Mouse (Mus musculus) hindbrain, embryonic 16.5 days (tissue): ENCODE measurements at regions not wholly inside any gene's neighbourhood (a gene's known extent, or its start where the extent isn't known, plus 50 kb on each side); places are given as distances from the start of the nearest gene placed in this dataset.

Experiments
- ATAC-seq: fragments of 200-750 bp; cut with Nextera tagmentation; 2 replicates; pipeline ENCODE4 v1.8.0; 2017; ENCODE audit warnings: moderate TSS enrichment, moderate library complexity
- H3K27ac ChIP-seq: fragments of 300-500 bp; sonication (generic); 2 replicates; pipeline ENCODE4 v1.5.1; 2014; ENCODE audit warnings: low read depth, mild to moderate bottlenecking, control low read depth, low read length, moderate library complexity
- H3K27me3 ChIP-seq: fragments of 300-500 bp; sonication (generic); replicated peaks from 2 replicates; pipeline ENCODE4 v1.6.1; 2014; ENCODE audit warnings: low read length; ENCODE audit not compliant: control insufficient read depth, insufficient read depth
- H3K36me3 ChIP-seq: fragments of 300-500 bp; sonication (generic); 2 replicates; pipeline ENCODE4 v1.6.1; 2014; ENCODE audit warnings: mild to moderate bottlenecking, low read length, moderate library complexity, mixed read lengths; ENCODE audit not compliant: control insufficient read depth, insufficient read depth
- H3K4me1 ChIP-seq: fragments of 300-500 bp; sonication (generic); 2 replicates; pipeline ENCODE4 v1.6.1; 2014; ENCODE audit warnings: low read depth, low read length; ENCODE audit not compliant: control insufficient read depth, insufficient read depth
- H3K4me2 ChIP-seq: fragments of 300-500 bp; sonication (generic); 2 replicates; pipeline ENCODE4 v1.6.1; 2014; ENCODE audit warnings: mild to moderate bottlenecking, low read length, control low read depth, moderate library complexity
- H3K4me3 ChIP-seq: fragments of 300-500 bp; sonication (generic); 2 replicates; pipeline ENCODE4 v1.5.1; 2014; ENCODE audit warnings: mild to moderate bottlenecking, low read length, control low read depth, moderate library complexity
- H3K9ac ChIP-seq: fragments of 300-500 bp; sonication (generic); 2 replicates; pipeline ENCODE4 v1.6.1; 2014; ENCODE audit warnings: low read depth, mild to moderate bottlenecking, control low read depth, low read length, moderate library complexity
- H3K9me3 ChIP-seq: fragments of 300-500 bp; sonication (generic); 2 replicates; pipeline ENCODE4 v1.6.1; 2014; ENCODE audit warnings: mild to moderate bottlenecking, low read length, moderate library complexity; ENCODE audit not compliant: control insufficient read depth
- WGBS: fragments of 180-500 bp; shearing (Covaris S2); extraction: QIAGEN DNeasy Blood & Tissue Kit; methylation state at CpG from one replicate; pipeline ENCODE4 v1.1.7; 2014; 5-methylcytosine and 5-hydroxymethylcytosine counted together

DNA sequence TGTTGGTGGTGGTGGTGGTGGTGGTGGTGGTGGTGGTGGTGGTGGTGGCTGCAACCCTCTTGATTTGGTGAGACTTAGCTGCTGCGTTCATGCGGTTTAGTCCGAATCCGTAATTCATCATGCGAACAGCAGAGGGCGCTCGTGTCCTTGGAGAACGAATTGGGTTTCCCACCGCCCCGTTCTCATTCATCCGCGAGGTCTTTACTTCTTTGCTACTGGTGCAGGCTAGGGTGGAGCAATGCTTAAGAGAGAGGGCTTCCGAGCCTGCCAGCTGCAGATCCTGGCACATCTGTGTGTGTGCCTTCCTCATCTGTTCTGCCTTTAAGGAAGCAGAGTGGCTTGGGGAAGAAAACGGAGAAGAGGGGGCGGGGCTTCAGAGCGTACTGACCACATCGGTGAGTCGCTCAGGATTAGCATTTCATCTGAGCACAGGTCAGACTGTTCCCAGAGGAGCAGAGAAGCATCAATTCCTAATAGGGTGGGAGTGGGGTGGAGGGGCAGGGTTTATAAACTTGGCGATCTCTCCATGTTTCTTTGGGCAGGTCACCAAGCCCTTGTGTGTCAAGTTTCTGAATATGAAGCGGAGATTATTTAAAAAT is 111.7 kb upstream of the 1700012A03Rik start:
- peak; percentile 86 for ATAC-seq
- H3K4me2 ChIP-seq = peak overlapping the region; percentile 63
- H3K9me3 ChIP-seq = no peaks in the 10 kb centered on the region
- H3K27ac ChIP-seq = peak overlapping the region; percentile 51
- H3K27me3 ChIP-seq = no peaks in the 10 kb centered on the region; the same call in 1 of the 2 replicates
- no peaks in the 10 kb centered on the region for H3K36me3 ChIP-seq
- H3K9ac ChIP-seq = peak overlapping the region; percentile 53
- H3K4me1 ChIP-seq = peaks cover 5% of the 10 kb centered on the region
- WGBS = 5% methylated on average over 20 of the region's 20 CpGs
- peak overlapping the region; percentile 39 for H3K4me3 ChIP-seq

DNA sequence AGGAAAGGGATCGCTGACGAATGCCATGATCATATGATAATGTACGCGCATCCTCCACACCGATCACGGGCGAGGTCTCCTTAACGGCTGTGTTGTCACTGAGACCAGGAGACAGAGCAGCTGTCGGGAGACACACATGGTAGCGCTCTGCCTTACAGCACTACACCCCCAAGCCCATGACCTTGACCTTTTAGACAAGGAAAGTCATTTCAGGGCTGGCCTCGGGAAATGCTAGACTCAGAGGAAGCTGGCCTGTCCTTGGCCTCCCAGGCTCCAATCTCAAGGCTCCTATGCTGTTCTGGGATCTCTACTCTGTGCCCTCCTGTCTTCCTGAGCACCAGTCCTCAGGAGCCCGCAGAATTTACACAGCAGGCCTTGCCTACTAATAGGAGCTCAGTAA is 112.9 kb upstream of the 1700012A03Rik start:
- no peaks in the 10 kb centered on the region for H3K27me3 ChIP-seq
- H3K36me3 ChIP-seq = no peaks in the 10 kb centered on the region
- peaks cover 5% of the 10 kb centered on the region for H3K4me1 ChIP-seq
- no peak overlapping the region for H3K9ac ChIP-seq
- no peak overlapping the region; the same call in 1 of the 2 replicates for H3K27ac ChIP-seq
- H3K9me3 ChIP-seq = no peaks in the 10 kb centered on the region
- H3K4me2 ChIP-seq = no peak overlapping the region
- ATAC-seq = no peak; the same call in 1 of the 2 replicates
- 68% methylated on average over 12 of the region's 12 CpGs for WGBS
- H3K4me3 ChIP-seq = no peak overlapping the region

DNA sequence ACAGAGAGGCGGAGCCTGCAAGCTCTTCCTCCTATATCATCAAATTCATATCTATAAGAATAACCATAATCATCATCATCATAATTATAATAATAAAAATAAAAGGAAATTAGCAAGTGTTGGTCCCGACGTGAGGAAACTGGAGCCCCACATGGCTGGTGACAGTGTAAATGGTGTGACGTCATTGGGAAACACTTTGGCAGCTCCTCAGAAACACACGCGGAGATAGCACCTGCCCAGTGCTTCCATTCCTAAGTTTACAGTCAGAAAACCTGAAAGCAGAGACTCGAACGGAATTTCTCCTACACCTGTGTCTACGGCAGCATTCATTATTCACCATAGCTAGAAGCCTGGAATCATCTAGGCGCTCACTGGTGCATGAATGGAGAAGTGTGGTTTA is 115.2 kb upstream of the 1700012A03Rik start:
- H3K4me1 ChIP-seq = peaks cover 5% of the 10 kb centered on the region
- no peaks in the 10 kb centered on the region for H3K36me3 ChIP-seq
- H3K4me3 ChIP-seq = no peak overlapping the region
- ATAC-seq = no peak
- H3K9me3 ChIP-seq = no peaks in the 10 kb centered on the region
- WGBS = 88% methylated on average over 10 of the region's 10 CpGs
- no peak overlapping the region for H3K4me2 ChIP-seq
- no peak overlapping the region for H3K27ac ChIP-seq
- H3K27me3 ChIP-seq = no peaks in the 10 kb centered on the region
- H3K9ac ChIP-seq = no peak overlapping the region

DNA sequence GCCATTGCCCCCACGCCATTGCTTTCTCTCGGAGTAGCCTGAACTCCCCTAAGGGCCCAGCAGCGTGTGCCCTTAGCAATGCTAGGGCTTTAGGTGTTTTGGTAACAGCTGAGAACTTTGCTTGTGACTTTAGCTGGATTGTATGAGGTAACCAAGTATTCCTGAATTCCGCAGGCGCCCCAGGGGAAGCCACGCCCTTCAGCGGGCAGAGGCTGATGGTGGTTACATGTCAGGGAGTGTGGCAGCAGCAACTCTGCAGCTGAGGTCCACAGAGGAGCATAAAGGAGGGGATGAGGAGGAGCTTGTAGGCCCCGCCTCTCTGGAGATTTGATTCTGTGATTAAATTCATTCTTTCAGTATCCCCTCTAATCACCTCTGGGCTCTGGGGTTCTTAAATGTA is 116.1 kb upstream of the 1700012A03Rik start:
- ATAC-seq = no peak
- 68% methylated on average over 8 of the region's 8 CpGs for WGBS
- H3K27ac ChIP-seq = no peak overlapping the region

DNA sequence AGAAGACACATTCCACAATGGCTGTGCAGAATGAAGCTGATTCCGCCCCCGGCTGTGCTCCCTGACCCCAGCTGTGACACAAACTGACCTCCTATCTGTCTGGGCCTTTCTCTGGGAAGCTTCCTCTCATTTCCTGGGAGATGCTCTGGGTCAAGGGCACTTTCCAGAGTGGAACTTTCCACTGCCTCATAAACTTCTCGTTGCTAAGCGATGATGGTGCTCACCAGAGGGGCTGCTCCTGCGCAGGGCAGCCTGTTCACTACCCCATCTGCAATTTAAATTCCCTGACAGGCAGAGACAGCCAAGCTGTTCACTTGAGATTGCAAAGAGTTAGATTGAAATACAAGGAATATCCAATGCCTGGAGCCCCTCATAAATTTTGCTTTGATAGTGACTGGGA is 116.7 kb upstream of the 1700012A03Rik start:
- no peaks in the 10 kb centered on the region for H3K9me3 ChIP-seq
- H3K27me3 ChIP-seq = no peaks in the 10 kb centered on the region
- no peaks in the 10 kb centered on the region; the same call in 1 of the 2 replicates for H3K4me1 ChIP-seq
- no peak overlapping the region for H3K9ac ChIP-seq
- 10% methylated on average over 5 of the region's 5 CpGs for WGBS
- no peak overlapping the region for H3K27ac ChIP-seq
- ATAC-seq = no peak
- no peak overlapping the region for H3K4me3 ChIP-seq
- no peak overlapping the region for H3K4me2 ChIP-seq
- H3K36me3 ChIP-seq = no peaks in the 10 kb centered on the region

More for the DNA sequence above, 116.1 kb upstream of the 1700012A03Rik start:
- H3K4me1 ChIP-seq = peaks cover 5% of the 10 kb centered on the region
- no peak overlapping the region for H3K4me3 ChIP-seq
- H3K4me2 ChIP-seq = no peak overlapping the region
- no peaks in the 10 kb centered on the region for H3K36me3 ChIP-seq
- H3K9me3 ChIP-seq = no peaks in the 10 kb centered on the region
- no peaks in the 10 kb centered on the region for H3K27me3 ChIP-seq
- H3K9ac ChIP-seq = no peak overlapping the region

- 94% methylated on average over 6 of the region's 6 CpGs for WGBS
- Histone ChIP-seq H3K9me3 (no peaks in the 10 kb centered on the region), H3K4me1 (no peaks in the 10 kb centered on the region), H3K27ac (no peak overlapping the region), H3K9ac (no peak overlapping the region), H3K4me2 (no peak overlapping the region), H3K27me3 (no peaks in the 10 kb centered on the region), H3K4me3 (no peak overlapping the region), H3K36me3 (no peaks in the 10 kb centered on the region)
- no peak for ATAC-seq
Observed at GRCm38 (mm10) chr6:31931116-31931515, 118.9 kb upstream of the 1700012A03Rik start.

GRCm38 (mm10) chr6:31929165-31929564 is 120.9 kb upstream of the 1700012A03Rik start:
- no peaks in the 10 kb centered on the region for H3K27me3 ChIP-seq
- no peak overlapping the region for H3K27ac ChIP-seq
- H3K4me2 ChIP-seq = no peak overlapping the region
- no peak for ATAC-seq
- H3K9ac ChIP-seq = no peak overlapping the region
- H3K9me3 ChIP-seq = no peaks in the 10 kb centered on the region
- WGBS = 94% methylated on average over 2 of the region's 2 CpGs
- peaks cover 6% of the 10 kb centered on the region for H3K4me1 ChIP-seq
- no peak overlapping the region for H3K4me3 ChIP-seq
- no peaks in the 10 kb centered on the region for H3K36me3 ChIP-seq

GRCm38 (mm10) chr6:31927181-31927580 is 122.9 kb upstream of the 1700012A03Rik start:
- Histone ChIP-seq H3K9ac (no peak overlapping the region), H3K27me3 (no peaks in the 10 kb centered on the region), H3K9me3 (no peaks in the 10 kb centered on the region), H3K4me2 (no peak overlapping the region), H3K4me3 (no peak overlapping the region), H3K27ac (no peak overlapping the region), H3K36me3 (no peaks in the 10 kb centered on the region), H3K4me1 (peaks cover 9% of the 10 kb centered on the region)
- ATAC-seq = no peak
- 56% methylated on average over 3 of the region's 3 CpGs for WGBS

DNA sequence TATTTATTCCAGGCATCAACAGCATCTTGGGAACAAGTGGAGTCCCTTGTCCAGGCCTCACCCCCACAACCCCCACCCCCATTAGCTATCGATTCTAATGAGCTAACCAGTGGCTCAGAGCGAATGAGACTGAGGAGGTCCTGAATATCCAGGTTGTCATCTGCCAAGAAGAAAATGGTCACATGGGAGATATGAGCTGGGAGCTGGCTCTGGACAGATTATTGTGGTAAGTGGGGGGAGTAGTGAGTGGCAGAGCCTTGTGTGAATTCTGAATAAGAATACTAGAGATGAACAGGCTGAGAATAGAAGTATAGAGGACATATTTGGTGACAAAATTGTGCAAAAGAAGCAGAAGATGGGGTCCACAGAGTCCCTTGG is 125.4 kb upstream of the 1700012A03Rik start:
- Histone ChIP-seq H3K9ac (no peak overlapping the region), H3K4me3 (no peak overlapping the region), H3K27me3 (no peaks in the 10 kb centered on the region), H3K4me1 (peaks cover 9% of the 10 kb centered on the region), H3K4me2 (no peak overlapping the region), H3K36me3 (no peaks in the 10 kb centered on the region), H3K27ac (peak overlapping the region; percentile 35; the same call in 1 of the 2 replicates), H3K9me3 (no peaks in the 10 kb centered on the region)
- ATAC-seq = peak; percentile 48; the same call in 1 of the 2 replicates
- 46% methylated on average over 2 of the region's 2 CpGs for WGBS
